Mouse (Mus musculus) bone marrow macrophage, adult 2 months (primary cell): ENCODE results near the gene Lca5l. TPM values are rescaled to one million over a fixed set of nuclear protein-coding genes. Genes with fewer than 3 reads are reported as not detected.

Experiments
- H3K27ac ChIP-seq: 2 replicates; pipeline ENCODE4 v1.5.1; 2012; ENCODE audit warnings: low read depth, low read length; ENCODE audit not compliant: insufficient read depth
- H3K4me1 ChIP-seq: 2 replicates; pipeline ENCODE4 v1.6.1; 2012; ENCODE audit warnings: low read length; ENCODE audit not compliant: control insufficient read depth, insufficient read depth
- H3K4me3 ChIP-seq: 2 replicates; pipeline ENCODE4 v1.5.1; 2012; ENCODE audit warnings: mild to moderate bottlenecking, low read length, moderate library complexity; ENCODE audit not compliant: insufficient read depth
- CTCF ChIP-seq: IDR thresholded peaks from 2 replicates; pipeline ENCODE4 v1.5.1; 2012; ENCODE audit warnings: low read depth, mild to moderate bottlenecking, low read length, moderate library complexity
- POLR2A ChIP-seq: IDR thresholded peaks from 2 replicates; pipeline ENCODE4 v1.6.1; 2012; ENCODE audit warnings: mild to moderate bottlenecking, low read depth, low read length, borderline replicate concordance
- polyA plus RNA-seq: library from polyadenylated mRNA; stranded (reverse); fragments of >200 nt; gene quantifications from 2 replicates; pipeline ENCODE4 v1.2.4, GENCODE M21; 2012; ENCODE audit not compliant: missing spikeins, insufficient read depth, insufficient read length

Gene Lca5l
- polyA plus RNA-seq, result 0.39 TPM in 1 of 2 replicates, not detected in the other

- TF ChIP-seq CTCF, result no peak
- TF ChIP-seq POLR2A, result 0 out of 2 replicates have a peak, but pooled peaks have one; percentile 29
- Histone ChIP-seq H3K4me3 (peak within 1 kb of the TSS; percentile 85), H3K4me1 (peaks cover 7% of the 10 kb centered on the region; the same call in 1 of the 2 replicates), H3K27ac (peak within 1 kb of the TSS; percentile 46)
Measured at GRCm38 (mm10) chr16:96191531-96192506, at the start of gene Lca5l. Gene Lca5l, minus strand, starts transcription at chr16:96192271.

DNA sequence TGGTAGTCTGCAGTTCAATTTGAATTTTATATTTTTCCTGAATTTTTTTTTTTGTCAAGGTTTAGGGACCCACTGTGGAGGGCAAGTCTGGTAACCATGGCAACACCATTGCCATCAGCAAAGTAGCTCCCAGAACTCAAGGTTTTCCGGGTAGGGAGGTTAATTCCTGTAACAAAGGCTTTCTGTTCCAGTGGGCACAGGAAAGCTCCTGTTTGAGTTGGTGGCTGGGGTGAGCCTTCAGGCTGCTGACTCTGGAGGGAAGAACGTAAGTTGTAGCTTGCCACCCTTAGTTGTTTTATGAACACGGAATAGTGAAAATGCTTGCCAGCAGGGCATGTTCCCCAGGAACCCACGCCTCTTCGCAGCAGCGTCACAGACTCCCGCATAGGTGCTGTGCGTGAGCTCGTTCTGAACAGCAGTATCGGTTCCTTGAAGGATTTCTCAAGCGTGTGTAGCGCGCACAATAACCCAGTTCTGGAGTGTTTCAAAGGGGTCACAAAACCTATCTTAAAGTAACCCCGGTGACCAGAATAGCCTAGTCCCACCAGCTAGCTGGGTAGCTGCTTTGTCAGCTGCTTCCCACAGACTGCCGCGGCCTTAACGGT is 43.4 kb upstream of the Lca5l start, which contains the start of gene B3galt5:
TSS of gene B3galt5 (plus strand) at position 436 of the 605 bp plus-strand sequence.
- Histone ChIP-seq H3K27ac (no peak within 1 kb of the TSS), H3K4me3 (no peak within 1 kb of the TSS), H3K4me1 (no peaks in the 10 kb centered on the region)
- no peak for TF ChIP-seq POLR2A
- TF ChIP-seq CTCF, result no peak

DNA sequence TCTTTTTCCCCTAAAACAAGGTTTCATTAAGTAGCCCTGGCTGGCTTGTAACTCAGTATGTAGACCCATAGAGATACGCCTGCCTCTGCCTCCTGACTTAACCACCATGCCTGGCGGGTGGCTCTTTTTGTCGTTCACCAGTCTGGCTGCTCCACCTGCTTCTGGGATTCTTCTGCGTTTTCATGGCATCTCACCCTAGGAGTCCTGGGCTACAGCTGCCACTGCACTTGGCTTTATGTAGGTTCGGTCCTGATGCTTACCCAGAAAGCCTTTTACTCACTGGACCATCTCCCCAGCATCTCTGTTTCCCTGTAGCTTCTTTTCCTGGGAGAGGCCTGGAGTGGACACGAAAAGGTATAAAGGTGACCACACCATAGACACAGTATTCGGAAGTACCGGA is 41.9 kb upstream of the Lca5l start:
- Histone ChIP-seq H3K4me3 (no peak overlapping the region), H3K4me1 (no peaks in the 10 kb centered on the region), H3K27ac (no peak overlapping the region)
- TF ChIP-seq POLR2A, result no peak
- no peak for TF ChIP-seq CTCF

- H3K27ac ChIP-seq, result no peak overlapping the region
- TF ChIP-seq POLR2A (no peak), CTCF (no peak)
Measured at GRCm38 (mm10) chr16:96231974-96232373, 39.9 kb upstream of the Lca5l start.

GRCm38 (mm10) chr16:96231251-96231650 is 39.2 kb upstream of the Lca5l start:
- Histone ChIP-seq H3K4me3 (no peak overlapping the region), H3K4me1 (no peaks in the 10 kb centered on the region), H3K27ac (no peak overlapping the region)
- no peak for TF ChIP-seq POLR2A
- TF ChIP-seq CTCF, result no peak

More at GRCm38 (mm10) chr16:96231974-96232373, 39.9 kb upstream of the Lca5l start:
- no peaks in the 10 kb centered on the region for H3K4me1 ChIP-seq
- H3K4me3 ChIP-seq, result no peak overlapping the region

- Histone ChIP-seq H3K4me3 (no peak overlapping the region), H3K27ac (no peak overlapping the region), H3K4me1 (no peaks in the 10 kb centered on the region)
- TF ChIP-seq POLR2A (no peak), CTCF (peak; percentile 80)
Measured at GRCm38 (mm10) chr16:96230411-96230810, 38.3 kb upstream of the Lca5l start.

- TF ChIP-seq CTCF (no peak), POLR2A (no peak)
- Histone ChIP-seq H3K4me1 (no peaks in the 10 kb centered on the region), H3K27ac (no peak overlapping the region), H3K4me3 (no peak overlapping the region)
Measured at GRCm38 (mm10) chr16:96229044-96229555, 37.0 kb upstream of the Lca5l start.

DNA sequence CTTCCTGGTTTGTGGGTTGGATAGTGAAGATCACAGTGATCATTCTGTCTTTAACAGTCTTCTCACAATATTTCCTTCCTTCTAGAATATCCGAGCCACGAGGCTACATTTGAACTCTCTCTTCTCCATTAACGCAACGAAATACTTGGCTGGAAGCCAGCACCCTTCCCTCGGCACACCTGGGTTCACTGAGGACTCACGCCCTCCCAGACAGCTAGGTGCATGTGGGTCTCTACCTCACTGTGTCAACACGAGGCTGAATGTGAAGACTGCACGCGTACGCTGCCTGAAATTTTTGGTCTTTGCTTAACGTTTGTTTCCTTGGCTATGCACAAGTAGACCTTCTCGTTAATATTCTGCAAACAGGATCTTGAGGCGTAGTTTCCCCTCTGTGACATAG is 36.4 kb upstream of the Lca5l start:
- H3K4me3 ChIP-seq, result no peak overlapping the region
- H3K4me1 ChIP-seq, result no peaks in the 10 kb centered on the region
- H3K27ac ChIP-seq, result no peak overlapping the region
- TF ChIP-seq POLR2A (no peak), CTCF (no peak)

- TF ChIP-seq CTCF (no peak), POLR2A (no peak)
- Histone ChIP-seq H3K4me3 (no peak overlapping the region), H3K4me1 (no peaks in the 10 kb centered on the region), H3K27ac (no peak overlapping the region)
Measured at GRCm38 (mm10) chr16:96222452-96222851, 30.4 kb upstream of the Lca5l start.

DNA sequence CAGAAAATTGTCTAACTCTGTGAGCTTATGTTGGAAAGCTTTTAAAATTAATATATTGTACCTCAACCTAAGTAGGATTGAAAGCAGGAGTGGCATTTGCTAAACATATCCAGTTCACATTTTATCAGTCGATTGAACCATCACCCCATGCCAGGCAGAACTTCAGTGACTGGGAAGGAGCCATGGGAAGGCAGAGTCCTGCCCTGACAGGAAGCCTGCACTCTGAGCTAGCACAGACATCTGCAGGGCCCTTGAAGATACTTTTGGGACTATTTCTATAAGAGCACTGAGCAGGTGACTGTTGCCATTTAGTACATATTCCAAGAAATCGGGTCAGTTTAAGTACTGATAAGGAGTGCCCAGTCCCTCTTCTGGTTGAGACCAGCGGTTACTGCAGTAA is 29.9 kb upstream of the Lca5l start:
- Histone ChIP-seq H3K4me3 (no peak overlapping the region), H3K4me1 (no peaks in the 10 kb centered on the region), H3K27ac (no peak overlapping the region)
- TF ChIP-seq POLR2A (no peak), CTCF (no peak)
